Mouse (Mus musculus) T-cell, adult 66 days (primary cell): ENCODE data around the gene Spred1. TPM values are rescaled to one million over a fixed set of nuclear protein-coding genes. Genes with fewer than 3 reads are reported as not detected.

Source experiments
- total RNA-seq, 2 experiments: library from RNA; stranded (reverse); gene quantifications; 3 replicates in 1 of 2; 4 replicates in 1 of 2; pipeline ENCODE4 v1.2.4; 2023

Gene Spred1
- total RNA-seq: 1 to 10 TPM; 5.7 to 6.4 TPM

GRCm38 (mm10) chr2:117121212-117121983 lies at the start of gene Spred1:
Gene Spred1, plus strand, starts transcription at chr2:117121374.

Other genes starting within 250 kb of the Spred1 start
- not detected for gene Tmco5, start 242.7 kb upstream of the Spred1 start, total RNA-seq
- 10 to 100 TPM; 34.2 to 39.8 TPM for gene Fam98b, start 128.4 kb downstream of the Spred1 start, total RNA-seq
- 100 to 1,000 TPM; 280 to 284 TPM for gene Rasgrp1, start 221.6 kb downstream of the Spred1 start, total RNA-seq